Comparison of ENCODE assay signal across 23 mouse cellular contexts in genomic region chr17:10737966-10738365, GRCm38 (mm10).
A peak's percentile ranks its signal among the peaks of the same experiment; 100 is the strongest.
DNase-seq lines count a peak whose midpoint lies in the region; ATAC-seq and TF ChIP-seq lines count a peak whose summit lies in the region.
"Had no signal": no experiment of that assay in that cellular context is flagged by ENCODE, and none has a peak within 500 bp of the region (broad histone marks: within the 10 kb centered on the region; RNA-seq: fewer than 3 reads in every experiment).

No protein-coding gene starts in this region.

- no peaks in the 10 kb centered on the region for H3K79me2 ChIP-seq in liver, adult 2 months (ENCODE audit: control insufficient read depth, insufficient read depth, low read length)

- H3K27ac ChIP-seq in liver, adult 2 months (replicated peaks; ENCODE audit: insufficient read depth, low read depth, low read length): no peak overlapping the region
- no peak overlapping the region for H3K27ac ChIP-seq in kidney, embryonic 14.5 days (ENCODE audit: low read depth, low read length)
- no peak overlapping the region for H3K27ac ChIP-seq in liver, embryonic 11.5 days (ENCODE audit: low read depth, low read length)
- H3K27ac ChIP-seq in liver, postnatal 0 days (ENCODE audit: low read depth): peak overlapping the region; percentile 48; the same call in 1 of the 2 replicates
- H3K27ac ChIP-seq: embryonic facial prominence, embryonic 12.5 days; gastrocnemius, adult 2 months; hindbrain, embryonic 12.5 days; left cerebral cortex, adult 2 months; limb, embryonic 15.5 days; neural tube, embryonic 12.5 days had no signal

- peaks cover 4% of the 10 kb centered on the region for H3K4me1 ChIP-seq in liver, adult 2 months (ENCODE audit: control insufficient read depth, insufficient read depth, low read length)
- H3K4me1 ChIP-seq in kidney, embryonic 14.5 days (ENCODE audit: control insufficient read depth, insufficient read depth, low read length): no peaks in the 10 kb centered on the region
- H3K4me1 ChIP-seq in liver, embryonic 11.5 days (replicated peaks; ENCODE audit: control insufficient read depth, insufficient read depth, low read length): no peaks in the 10 kb centered on the region
- peaks cover 11% of the 10 kb centered on the region for H3K4me1 ChIP-seq in liver, postnatal 0 days (ENCODE audit: insufficient read depth)
- H3K4me1 ChIP-seq: embryonic facial prominence, embryonic 12.5 days; limb, embryonic 15.5 days; megakaryocyte, embryonic 14.5 days; neural tube, embryonic 12.5 days had no signal

- TF ChIP-seq EP300 in liver, postnatal 0 days (IDR thresholded peaks at IDR 0.05; ENCODE audit: low read depth): no peak

- H3K4me2 ChIP-seq in kidney, embryonic 14.5 days (replicated peaks; ENCODE audit: low read depth, low read length): no peak overlapping the region
- H3K4me2 ChIP-seq in liver, embryonic 11.5 days: no peak overlapping the region
- no peak overlapping the region for H3K4me2 ChIP-seq in liver, postnatal 0 days (ENCODE audit: low read depth, low read length)
- H3K4me2 ChIP-seq: embryonic facial prominence, embryonic 12.5 days; hindbrain, embryonic 12.5 days; limb, embryonic 15.5 days; neural tube, embryonic 12.5 days had no signal

- no peak for TF ChIP-seq POLR2A in liver, adult 2 months (IDR thresholded peaks at IDR 0.05; ENCODE audit: extremely low read depth, insufficient read depth, low read length)

- H3K9me3 ChIP-seq in kidney, embryonic 14.5 days (ENCODE audit: control insufficient read depth, low read length): no peaks in the 10 kb centered on the region
- no peaks in the 10 kb centered on the region for H3K9me3 ChIP-seq in liver, embryonic 11.5 days (ENCODE audit: control insufficient read depth, low read length)
- H3K9me3 ChIP-seq in liver, postnatal 0 days (ENCODE audit: low read length): no peaks in the 10 kb centered on the region
- H3K9me3 ChIP-seq: embryonic facial prominence, embryonic 12.5 days; hindbrain, embryonic 12.5 days; limb, embryonic 15.5 days; megakaryocyte, embryonic 14.5 days; neural tube, embryonic 12.5 days had no signal

- no peak for TF ChIP-seq CTCF in liver, adult 2 months (IDR thresholded peaks at IDR 0.05; ENCODE audit: low read depth, low read length)
- TF ChIP-seq CTCF in liver, postnatal 0 days (IDR thresholded peaks at IDR 0.05; ENCODE audit: low read depth): no peak

- ATAC-seq in kidney, embryonic 14.5 days (ENCODE audit: low FRiP score, low TSS enrichment): peak; percentile 20; the same call in 1 of the 2 replicates
- 0 out of 2 replicates have a peak, but pooled peaks have one; percentile 18 for ATAC-seq in liver, embryonic 11.5 days (replicated peaks; ENCODE audit: low FRiP score)
- ATAC-seq in liver, postnatal 0 days: peak; percentile 47; the same call in 1 of the 2 replicates
- ATAC-seq: CD4-positive, CD25-positive, alpha-beta regulatory T cell, adult 4 months had no signal

- peak; percentile 76 for DNase-seq in liver, adult 2 months (ENCODE audit: extremely low read depth, low read depth, low spot score)
- no peak for DNase-seq in liver
- DNase-seq in liver, embryonic 11.5 days (ENCODE audit: low spot score): no peak
- DNase-seq in liver, postnatal 0 days: no peak
- DNase-seq in retina, postnatal 1 day: no peak
- DNase-seq in layer of hippocampus, postnatal 25 days (ENCODE audit: extremely low spot score in 1 of 2, low spot score in 1 of 2): no peak
- no peak for DNase-seq in testis, postnatal 10 days (ENCODE audit: low spot score)
- DNase-seq: cerebellum, adult 18-20 months; cerebellum, postnatal 14 days; gastrocnemius, adult 2 months; layer of hippocampus, adult 9-11 months; lung, postnatal 14 days; midbrain, embryonic 14.5 days; thymus, adult 18-20 months; thymus, postnatal 36 days had no signal

- no peak overlapping the region for H3K4me3 ChIP-seq in liver, adult 2 months (ENCODE audit: insufficient read depth, low read depth, low read length)
- no peak overlapping the region for H3K4me3 ChIP-seq in kidney, embryonic 14.5 days (ENCODE audit: low read length)
- no peak overlapping the region for H3K4me3 ChIP-seq in liver, embryonic 11.5 days (ENCODE audit: low read depth, low read length)
- no peak overlapping the region for H3K4me3 ChIP-seq in liver, postnatal 0 days (ENCODE audit: low read depth, low read length)
- H3K4me3 ChIP-seq: embryonic facial prominence, embryonic 12.5 days; gastrocnemius, adult 2 months; hindbrain, embryonic 12.5 days; left cerebral cortex, adult 2 months; limb, embryonic 15.5 days; megakaryocyte, embryonic 14.5 days; neural tube, embryonic 12.5 days had no signal

- no peaks in the 10 kb centered on the region for H3K36me3 ChIP-seq in liver, adult 2 months (ENCODE audit: control insufficient read depth, insufficient read depth, low read length)
- no peaks in the 10 kb centered on the region for H3K36me3 ChIP-seq in kidney, embryonic 14.5 days (ENCODE audit: control insufficient read depth, insufficient read depth, low read length)
- no peaks in the 10 kb centered on the region for H3K36me3 ChIP-seq in liver, embryonic 11.5 days (ENCODE audit: control insufficient read depth, insufficient read depth, low read length)
- no peaks in the 10 kb centered on the region for H3K36me3 ChIP-seq in liver, postnatal 0 days (replicated peaks; ENCODE audit: insufficient read depth, low read length)
- H3K36me3 ChIP-seq: embryonic facial prominence, embryonic 12.5 days; hindbrain, embryonic 12.5 days; limb, embryonic 15.5 days; neural tube, embryonic 12.5 days had no signal

- H3K27me3 ChIP-seq in liver, adult 2 months (ENCODE audit: control insufficient read depth, insufficient read depth, low read length): no peaks in the 10 kb centered on the region
- no peaks in the 10 kb centered on the region for H3K27me3 ChIP-seq in kidney, embryonic 14.5 days (ENCODE audit: control insufficient read depth, insufficient read depth, low read length)
- H3K27me3 ChIP-seq in liver, embryonic 11.5 days (replicated peaks; ENCODE audit: control insufficient read depth, insufficient read depth, low read length): no peaks in the 10 kb centered on the region
- H3K27me3 ChIP-seq in liver, postnatal 0 days (ENCODE audit: insufficient read depth, low read length): no peaks in the 10 kb centered on the region
- H3K27me3 ChIP-seq: embryonic facial prominence, embryonic 12.5 days; hindbrain, embryonic 12.5 days; limb, embryonic 15.5 days; megakaryocyte, embryonic 14.5 days; neural tube, embryonic 12.5 days had no signal

- H3K9ac ChIP-seq in liver, adult 2 months (ENCODE audit: low read depth, low read length): no peak overlapping the region
- H3K9ac ChIP-seq in kidney, embryonic 14.5 days (ENCODE audit: low read depth, low read length): no peak overlapping the region
- H3K9ac ChIP-seq in liver, embryonic 11.5 days (ENCODE audit: low read depth, low read length): no peak overlapping the region
- H3K9ac ChIP-seq in liver, postnatal 0 days (replicated peaks): no peak overlapping the region
- H3K9ac ChIP-seq: embryonic facial prominence, embryonic 12.5 days; hindbrain, embryonic 12.5 days; limb, embryonic 15.5 days; neural tube, embryonic 12.5 days had no signal
